Mouse (Mus musculus) neural tube, embryonic 11.5 days (tissue): ENCODE measurements at regions not wholly inside any gene's neighbourhood (a gene's known extent, or its start where the extent isn't known, plus 50 kb on each side); places are given as distances from the start of the nearest gene placed in this dataset.

ENCODE experiments used
- ATAC-seq: fragments of 200-750 bp; cut with Nextera tagmentation; 2 replicates; pipeline ENCODE4 v1.8.0; 2017; ENCODE audit warnings: moderate number of reproducible peaks, mild to moderate bottlenecking, moderate TSS enrichment, moderate library complexity; ENCODE audit not compliant: insufficient read depth, low FRiP score, low TSS enrichment
- DNase-seq: peaks from one replicate; pipeline ENCODE4 v3.0.0-alpha.2; 2015; ENCODE audit warnings: low spot score
- H3K27ac ChIP-seq: fragments of 300-500 bp; sonication (generic); 2 replicates; pipeline ENCODE4 v1.5.1; 2014; ENCODE audit warnings: low read depth, mild to moderate bottlenecking, low read length
- H3K27me3 ChIP-seq: fragments of 300-500 bp; sonication (generic); 2 replicates; pipeline ENCODE4 v1.6.1; 2014; ENCODE audit warnings: mild to moderate bottlenecking, low read length, mixed read lengths; ENCODE audit not compliant: control insufficient read depth, insufficient read depth
- H3K36me3 ChIP-seq: fragments of 300-500 bp; sonication (generic); 2 replicates; pipeline ENCODE4 v1.6.1; 2014; ENCODE audit warnings: mild to moderate bottlenecking, low read length, moderate library complexity, mixed read lengths; ENCODE audit not compliant: control insufficient read depth, insufficient read depth
- H3K4me1 ChIP-seq: fragments of 300-500 bp; sonication (generic); 2 replicates; pipeline ENCODE4 v1.6.1; 2014; ENCODE audit warnings: low read length, mixed read lengths; ENCODE audit not compliant: control insufficient read depth, insufficient read depth
- H3K4me2 ChIP-seq: fragments of 300-500 bp; sonication (generic); 2 replicates; pipeline ENCODE4 v1.6.1; 2014; ENCODE audit warnings: low read depth, mild to moderate bottlenecking, moderate library complexity
- H3K4me3 ChIP-seq: fragments of 300-500 bp; sonication (generic); 2 replicates; pipeline ENCODE4 v1.5.1; 2014; ENCODE audit warnings: low read depth, low read length
- H3K9ac ChIP-seq: fragments of 300-500 bp; sonication (generic); 2 replicates; pipeline ENCODE4 v1.6.1; 2014; ENCODE audit warnings: mild to moderate bottlenecking, low read length
- H3K9me3 ChIP-seq: fragments of 300-500 bp; sonication (generic); 2 replicates; pipeline ENCODE4 v1.6.1; 2016; ENCODE audit warnings: low read length; ENCODE audit not compliant: control insufficient read depth
- WGBS: fragments of 180-500 bp; shearing (Covaris S2); extraction: QIAGEN DNeasy Blood & Tissue Kit; methylation state at CpG from one replicate; pipeline ENCODE4 v1.1.7; 2014; 5-methylcytosine and 5-hydroxymethylcytosine counted together

- Histone ChIP-seq H3K9me3 (no peaks in the 10 kb centered on the region), H3K27me3 (peaks cover 10% of the 10 kb centered on the region; the same call in 1 of the 2 replicates), H3K27ac (no peak overlapping the region), H3K4me2 (peak overlapping the region; percentile 9), H3K9ac (no peak overlapping the region), H3K4me1 (peaks cover 42% of the 10 kb centered on the region), H3K4me3 (no peak overlapping the region), H3K36me3 (no peaks in the 10 kb centered on the region)
- ATAC-seq (peak; percentile 45; the same call in 1 of the 2 replicates), DNase-seq (peak; percentile 76)
- under 1% methylated on average over 6 of the region's 6 CpGs for WGBS
These were observed 55.9 kb upstream of the Tnrc6c start for GRCm38 (mm10) chr11:117598170-117598583.

DNA sequence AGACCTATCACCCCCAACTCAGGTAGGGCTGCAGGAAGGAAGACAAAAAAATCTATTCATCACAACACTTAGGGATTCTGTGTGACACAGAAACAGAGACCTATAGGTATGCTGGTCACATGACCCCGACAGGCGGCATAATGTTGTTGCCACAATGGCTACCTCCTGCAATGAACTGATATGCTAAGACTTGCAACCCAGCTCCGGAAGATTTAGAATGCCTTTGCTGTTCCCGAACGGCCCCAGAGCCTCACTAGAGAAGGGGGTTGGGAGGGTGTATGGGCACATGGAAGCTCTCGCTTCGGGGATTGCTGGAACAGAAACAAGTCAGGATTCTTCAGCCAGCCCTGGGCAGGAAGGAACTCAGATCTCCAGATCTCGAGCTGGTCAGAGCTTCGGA, 55.5 kb upstream of the Tnrc6c start:
- Histone ChIP-seq H3K4me3 (no peak overlapping the region), H3K27me3 (peaks cover 10% of the 10 kb centered on the region; the same call in 1 of the 2 replicates), H3K27ac (no peak overlapping the region), H3K9ac (no peak overlapping the region), H3K4me1 (peaks cover 42% of the 10 kb centered on the region), H3K4me2 (peak overlapping the region; percentile 26), H3K36me3 (no peaks in the 10 kb centered on the region), H3K9me3 (no peaks in the 10 kb centered on the region)
- no peak for ATAC-seq
- DNase-seq, result no peak
- WGBS, result 3% methylated on average over 9 of the region's 9 CpGs

DNA sequence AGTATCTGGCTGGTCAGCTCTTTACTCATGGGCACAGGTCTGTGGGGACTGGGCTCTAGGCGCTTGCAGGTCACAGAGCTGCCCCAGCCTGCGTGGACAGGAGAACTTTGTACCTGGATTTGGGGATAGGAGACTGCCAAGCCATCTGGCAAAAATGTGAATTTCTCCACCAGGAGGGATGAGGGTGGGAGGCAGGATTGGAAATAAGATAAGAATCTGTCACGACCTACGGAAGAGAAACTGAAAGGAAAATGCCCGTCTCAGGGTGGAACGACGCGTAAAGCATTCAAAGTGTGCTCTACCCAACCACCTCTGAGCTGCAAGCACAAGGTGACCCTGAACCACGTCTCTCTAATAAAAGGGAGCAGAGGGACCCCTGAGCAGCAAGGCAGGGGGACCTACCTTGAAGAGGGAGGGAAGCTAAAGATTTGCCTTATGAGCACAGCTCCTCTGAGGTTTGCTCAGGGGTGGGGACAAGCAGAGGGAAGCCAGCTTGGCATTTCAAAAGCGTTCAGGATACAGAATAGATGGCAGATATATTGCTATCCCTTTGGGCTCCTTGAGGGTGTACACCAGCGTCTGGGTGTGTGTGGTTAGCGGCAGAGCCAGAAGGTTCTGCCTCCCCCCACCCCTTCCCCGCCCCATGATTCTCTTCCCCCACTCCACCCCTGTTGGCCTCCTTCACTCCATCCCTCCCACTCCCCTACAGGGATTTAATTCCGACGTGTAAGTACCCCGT, 54.9 kb upstream of the Tnrc6c start:
- H3K27me3 ChIP-seq, result peaks cover 10% of the 10 kb centered on the region; the same call in 1 of the 2 replicates
- H3K4me1 ChIP-seq, result peaks cover 42% of the 10 kb centered on the region
- no peak overlapping the region for H3K27ac ChIP-seq
- ATAC-seq, result no peak
- no peaks in the 10 kb centered on the region for H3K36me3 ChIP-seq
- H3K9ac ChIP-seq, result no peak overlapping the region
- H3K9me3 ChIP-seq, result no peaks in the 10 kb centered on the region
- H3K4me3 ChIP-seq, result no peak overlapping the region
- peak overlapping the region; percentile 26 for H3K4me2 ChIP-seq
- no peak for DNase-seq
- WGBS, result 10% methylated on average over 16 of the region's 16 CpGs

DNA sequence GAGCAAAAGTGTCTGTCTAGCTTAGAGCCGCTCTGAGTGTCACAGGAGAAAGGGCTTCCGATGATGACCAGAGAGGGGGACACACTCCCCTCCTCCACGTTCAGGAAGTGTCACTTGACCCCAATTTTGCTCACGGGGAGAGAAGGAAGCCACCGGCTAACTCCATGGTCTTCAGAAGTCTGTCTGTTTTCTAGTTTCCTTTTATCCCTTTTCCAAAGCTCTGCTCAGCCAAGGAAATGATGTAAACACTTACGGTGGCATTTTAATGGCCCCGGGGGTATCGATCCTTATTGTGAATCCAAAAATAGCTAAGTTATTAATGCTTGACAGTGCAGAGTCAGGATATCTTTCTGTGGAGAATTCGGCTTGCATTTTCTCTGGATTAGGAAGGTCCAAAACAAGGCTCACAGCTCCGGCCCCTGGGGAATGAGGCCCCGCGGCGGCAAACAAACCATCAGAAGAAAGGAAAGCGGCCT, 54.3 kb upstream of the Tnrc6c start:
- no peaks in the 10 kb centered on the region for H3K9me3 ChIP-seq
- H3K4me2 ChIP-seq, result peak overlapping the region; percentile 26; the same call in 1 of the 2 replicates
- H3K4me3 ChIP-seq, result no peak overlapping the region
- H3K9ac ChIP-seq, result no peak overlapping the region
- H3K4me1 ChIP-seq, result peaks cover 42% of the 10 kb centered on the region
- H3K27ac ChIP-seq, result no peak overlapping the region
- ATAC-seq (no peak), DNase-seq (no peak)
- WGBS, result 14% methylated on average over 14 of the region's 14 CpGs
- no peaks in the 10 kb centered on the region for H3K36me3 ChIP-seq
- peaks cover 10% of the 10 kb centered on the region; the same call in 1 of the 2 replicates for H3K27me3 ChIP-seq

GRCm38 (mm10) chr11:117601147-117601546, 52.9 kb upstream of the Tnrc6c start:
- WGBS, result 0% methylated on average over 5 of the region's 5 CpGs
- ATAC-seq (no peak), DNase-seq (no peak)
- peaks cover 10% of the 10 kb centered on the region; the same call in 1 of the 2 replicates for H3K27me3 ChIP-seq
- no peak overlapping the region for H3K4me2 ChIP-seq
- peaks cover 42% of the 10 kb centered on the region for H3K4me1 ChIP-seq
- no peak overlapping the region for H3K4me3 ChIP-seq
- no peaks in the 10 kb centered on the region for H3K36me3 ChIP-seq
- H3K9ac ChIP-seq, result no peak overlapping the region
- H3K27ac ChIP-seq, result no peak overlapping the region
- no peaks in the 10 kb centered on the region for H3K9me3 ChIP-seq

DNA sequence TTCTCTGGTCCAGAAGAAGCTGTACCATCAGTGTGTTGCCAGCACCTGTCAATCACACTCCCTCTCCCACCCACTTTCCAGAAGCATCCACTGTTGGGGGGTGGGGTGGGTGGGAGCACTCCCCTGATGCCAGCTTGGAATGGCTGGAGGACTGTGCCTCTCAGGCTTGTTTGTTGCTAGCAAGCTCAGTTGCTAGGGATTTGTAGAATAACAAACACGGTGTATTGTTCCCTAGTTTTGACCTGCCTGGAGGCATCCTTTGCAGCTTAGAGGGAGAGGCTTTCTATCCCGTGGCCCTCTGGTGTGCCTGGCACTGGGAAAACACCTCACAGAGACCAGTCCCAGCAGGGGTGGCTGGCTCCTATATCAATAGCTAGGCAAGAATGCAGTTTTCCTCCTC, 50.1 kb upstream of the Tnrc6c start:
- peaks cover 25% of the 10 kb centered on the region for H3K4me1 ChIP-seq
- ATAC-seq (no peak), DNase-seq (no peak)
- no peaks in the 10 kb centered on the region for H3K36me3 ChIP-seq
- H3K9ac ChIP-seq, result no peak overlapping the region
- no peaks in the 10 kb centered on the region for H3K27me3 ChIP-seq
- H3K4me3 ChIP-seq, result no peak overlapping the region
- WGBS, result 29% methylated on average over 2 of the region's 2 CpGs
- H3K9me3 ChIP-seq, result no peaks in the 10 kb centered on the region
- no peak overlapping the region for H3K27ac ChIP-seq
- H3K4me2 ChIP-seq, result no peak overlapping the region
